Mouse (Mus musculus): Measurements from ENCODE around the gene Zfand2a. TPM values are rescaled to one million over a fixed set of nuclear protein-coding genes. Genes with fewer than 3 reads are reported as not detected.

Gene Zfand2a
- polyA plus RNA-seq, 3 experiments from 2014 or later, result 8.1 to 10.3 (median 9.2) TPM

DNA sequence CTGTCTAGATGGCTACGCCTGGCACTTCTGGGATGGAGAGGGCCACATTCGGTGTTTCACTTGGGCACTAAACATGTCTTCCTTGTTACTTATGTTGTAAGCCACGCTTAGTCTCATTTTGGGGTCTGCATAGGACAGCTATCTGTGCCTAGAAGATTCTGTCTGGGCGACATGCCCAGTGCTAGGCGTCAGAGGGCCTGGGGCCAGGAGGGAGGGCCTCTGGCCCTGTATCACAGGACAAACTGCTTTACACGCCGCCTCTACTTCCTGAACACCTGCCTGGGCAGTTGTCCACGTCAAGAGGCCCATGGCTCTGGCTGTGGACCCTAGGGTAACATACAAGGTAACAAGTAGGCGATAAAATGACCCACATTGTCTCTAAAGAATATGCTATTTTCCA, 56.4 kb downstream of the Zfand2a start:
- no peak for ATAC-seq

- ATAC-seq, result no peak
Observed at GRCm38 (mm10) chr5:139427001-139427400, 57.3 kb downstream of the Zfand2a start.

DNA sequence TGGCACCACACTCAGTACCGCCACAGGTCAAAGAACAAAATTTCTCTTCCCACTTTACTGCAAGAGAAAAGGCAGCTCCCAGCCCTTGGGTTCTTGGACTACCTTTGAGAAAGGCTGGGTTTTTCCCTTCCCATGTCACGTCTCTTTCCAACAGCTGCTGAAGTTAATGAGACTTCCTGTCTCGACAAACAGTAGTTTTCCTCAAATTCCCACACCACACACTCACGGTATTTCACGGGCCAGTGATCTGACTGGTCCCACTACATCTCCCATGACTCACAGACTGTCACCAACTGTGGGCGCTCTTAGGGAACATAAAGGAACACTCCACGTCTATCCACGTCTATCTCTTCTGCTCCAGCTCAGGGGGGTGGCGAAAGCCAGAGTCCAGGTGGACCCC, 59.2 kb downstream of the Zfand2a start:
- ATAC-seq, result no peak

- ATAC-seq, result no peak
Observed at GRCm38 (mm10) chr5:139423026-139423865, 61.1 kb downstream of the Zfand2a start, which contains the start of gene Gper1. Gene Gper1, plus strand, starts transcription at chr5:139423151.

Other genes with a start within 250 kb of the Zfand2a start
- gene Get4, start 232.2 kb downstream of the Zfand2a start, polyA plus RNA-seq (2017; shearing (Covaris generic)), result 10 to 100 TPM; 12.0 to 25.4 (median 16.7) TPM
- gene Adap1, start 158.9 kb downstream of the Zfand2a start, polyA plus RNA-seq (2017; shearing (Covaris generic)), result 10 to 100 TPM in 1 of 3 experiments, 1 to 10 TPM in 2; 3.0 to 13.5 (median 3.7) TPM
- 10 to 100 TPM; 52.5 to 66.7 (median 65.2) TPM for gene Cox19, start 133.1 kb downstream of the Zfand2a start, polyA plus RNA-seq (2017; shearing (Covaris generic))
- not detected for gene Cyp2w1, start 131.9 kb downstream of the Zfand2a start, polyA plus RNA-seq (2017; shearing (Covaris generic))
- 1 to 10 TPM; 3.9 to 5.8 (median 5.2) TPM for gene Gpr146, start 106.9 kb downstream of the Zfand2a start, polyA plus RNA-seq (2017; shearing (Covaris generic))
- not detected for gene C130050O18Rik, start 79.3 kb downstream of the Zfand2a start, polyA plus RNA-seq (2017; shearing (Covaris generic))
- gene Gper1, start 61.4 kb downstream of the Zfand2a start, polyA plus RNA-seq (2017; shearing (Covaris generic)), result not detected
- gene 3110082I17Rik, start 24.0 kb downstream of the Zfand2a start, polyA plus RNA-seq (2017; shearing (Covaris generic)), result 1 to 10 TPM; 4.6 to 5.6 (median 5.2) TPM
- gene Uncx, start 58.9 kb upstream of the Zfand2a start, polyA plus RNA-seq (2017; shearing (Covaris generic)), result not detected